ENCODE assay signal across 14 mouse cellular contexts in genomic region chr4:148500410-148500867, GRCm38 (mm10). TPM values are rescaled to one million over a fixed set of nuclear protein-coding genes. Genes with fewer than 3 reads are reported as not detected.
DNase-seq lines count a peak whose midpoint lies in the region; ATAC-seq lines count a peak whose summit lies in the region.
"Had no signal": no experiment of that assay in that cellular context is flagged by ENCODE, and none has a peak within 500 bp of the region (broad histone marks: within the 10 kb centered on the region; RNA-seq: fewer than 3 reads in every experiment).

Angptl7 (minus strand) TSS chr4:148500460.

- no peak within 1 kb of the TSS for H3K27ac ChIP-seq in stomach, embryonic 14.5 days (ENCODE audit: low read length)
- H3K27ac ChIP-seq: hindbrain, embryonic 15.5 days had no signal

- peak; percentile 37; the same call in 1 of the 2 replicates for ATAC-seq in stomach, embryonic 14.5 days (ENCODE audit: insufficient number of reproducible peaks, insufficient read depth, low FRiP score, low read depth)
- no peak for ATAC-seq in erythroid progenitor cell, adult 5-6 weeks (replicated peaks; ENCODE audit: low FRiP score, poor library complexity, severe bottlenecking)

- 41% methylated on average over 4 of the region's 4 CpGs for WGBS in stomach, embryonic 14.5 days

- intact Hi-C loops in gastrocnemius, postnatal 36 days (cut with DNase I), result no loop called here
- intact Hi-C loops in heart, postnatal 25 days (cut with DNase I), result no loop called here

- H3K27me3 ChIP-seq in stomach, embryonic 14.5 days (ENCODE audit: control insufficient read depth, insufficient read depth, low read length), result no peaks in the 10 kb centered on the region
- H3K27me3 ChIP-seq: CH12.LX; hindbrain, embryonic 15.5 days had no signal

- H3K9me3 ChIP-seq in stomach, embryonic 14.5 days (ENCODE audit: control insufficient read depth, low read depth, low read length), result no peaks in the 10 kb centered on the region
- H3K9me3 ChIP-seq: hindbrain, embryonic 15.5 days had no signal

- no peak within 1 kb of the TSS for H3K4me2 ChIP-seq in stomach, embryonic 14.5 days (replicated peaks; ENCODE audit: low read depth, low read length)
- H3K4me2 ChIP-seq: hindbrain, embryonic 15.5 days had no signal

- no peaks in the 10 kb centered on the region for H3K4me1 ChIP-seq in stomach, embryonic 14.5 days (ENCODE audit: control insufficient read depth, insufficient read depth, low read length)

- H3K4me3 ChIP-seq in stomach, embryonic 14.5 days (ENCODE audit: low read depth, low read length), result no peak within 1 kb of the TSS
- H3K4me3 ChIP-seq: hindbrain, embryonic 15.5 days had no signal

- H3K9ac ChIP-seq in stomach, embryonic 14.5 days (replicated peaks; ENCODE audit: low read depth, low read length), result no peak within 1 kb of the TSS
- H3K9ac ChIP-seq: hindbrain, embryonic 15.5 days had no signal

- peak; percentile 38 for DNase-seq in kidney, adult 18-20 months
- no peak for DNase-seq in kidney, postnatal 4 days
- no peak for DNase-seq in gastrocnemius, postnatal 36 days
- peak; percentile 37 for DNase-seq in heart, postnatal 25 days (ENCODE audit: low spot score)
- no peak for DNase-seq in cerebellum, adult 11-12 months
- DNase-seq: adrenal gland, postnatal 10 days; embryo, embryonic 11 days; lung, adult 2 months; thymus, postnatal 36 days had no signal

- H3K36me3 ChIP-seq in stomach, embryonic 14.5 days (ENCODE audit: control insufficient read depth, insufficient read depth, low read length), result peaks cover 23% of the 10 kb centered on the region; the same call in 1 of the 2 replicates

RNA-seq across cellular contexts. Expression of gene Angptl7, which starts in this region (rescaled TPM):
- total RNA-seq in gastrocnemius, postnatal 36 days (2021), result 10 to 100 TPM; 33.9 to 36.6 TPM
- total RNA-seq in heart, postnatal 25 days (2021), result 1 to 10 TPM; 2.3 to 5.4 TPM
- 4.2 and 4.6 TPM in 2 replicates for polyA plus RNA-seq in stomach, embryonic 14.5 days (2014; fragmentation: Nextera tagmentation; extraction: Ambion mirVana)
- 0.84 TPM in 1 of 2 replicates, not detected in the other for total RNA-seq in erythroid progenitor cell, adult 5-6 weeks (2015; ENCODE audit: low replicate concordance)
- not detected in 2 replicates for total RNA-seq in erythroid progenitor cell, adult 5-6 weeks (2017; ENCODE audit: low replicate concordance)
- total RNA-seq: CH12.LX; megakaryocyte-erythroid progenitor cell, adult 5-6 weeks had no signal

Comparison
In these comparisons a context has a peak if more than half of its experiments do, and no peak if none do; other contexts are left out.
1. RNA of gene Angptl7 (total RNA-seq): 33.9 to 36.6 TPM in gastrocnemius, postnatal 36 days; 2.3 to 5.4 TPM in heart, postnatal 25 days and 0.84 TPM in erythroid progenitor cell, adult 5-6 weeks; every median in the first group is over 4 times any median in the second.
2. DNase-seq: peak in kidney, adult 18-20 months (single experiment) and heart, postnatal 25 days (single experiment); none in kidney, postnatal 4 days (0 of 2), gastrocnemius, postnatal 36 days (0 of 2) and cerebellum, adult 11-12 months (single experiment).